Mouse (Mus musculus): ENCODE data around the gene Syne1. TPM values are rescaled to one million over a fixed set of nuclear protein-coding genes. Genes with fewer than 3 reads are reported as not detected.

Syne1 gene
- total and polyA plus RNA-seq, 3 experiments, result 5.3 to 6.8 TPM; not detected in 1

GRCm38 (mm10) chr10:4976557-4976956 lies 574.7 kb downstream of the Syne1 start:
- TF ChIP-seq UBTF (IDR thresholded peaks at IDR 0.05; ENCODE audit: borderline replicate concordance, insufficient read depth, low read depth, low read length) (no peak), KAT2A (conservative IDR thresholded peaks at IDR 0.05; ENCODE audit: low read depth, low read length) (no peak)
- Histone ChIP-seq H3K9ac (ENCODE audit: control insufficient read depth, low read depth, low read length, poor library complexity, severe bottlenecking) (no peak overlapping the region), H3K4me1 (ENCODE audit: control insufficient read depth in 1 of 2, insufficient read depth in 2 of 2, low read length in 2 of 2) (no peaks in the 10 kb centered on the region)

GRCm38 (mm10) chr10:4974246-4974645 lies 577.0 kb downstream of the Syne1 start:
- TF ChIP-seq USF2 (IDR thresholded peaks at IDR 0.05; ENCODE audit: borderline replicate concordance in 1 of 2, insufficient read depth in 1 of 2, low read depth in 1 of 2, low read length in 2 of 2) (no peak), POLR2AphosphoS5 (IDR thresholded peaks at IDR 0.05; ENCODE audit: borderline replicate concordance, low read depth, low read length) (no peak), GABPA (IDR thresholded peaks at IDR 0.05; ENCODE audit: low read depth, low read length) (no peak), CHD1 (IDR thresholded peaks at IDR 0.05; ENCODE audit: low read depth, low read length) (no peak), E2F4 (IDR thresholded peaks at IDR 0.05; ENCODE audit: borderline replicate concordance, low read depth, low read length) (no peak), NELFE (IDR thresholded peaks at IDR 0.05; ENCODE audit: low read depth, low read length) (no peak), KAT2A (conservative IDR thresholded peaks at IDR 0.05; ENCODE audit: low read depth, low read length) (no peak), RAD21 (IDR thresholded peaks at IDR 0.05; ENCODE audit: low read depth, low read length) (no peak), MYC (IDR thresholded peaks at IDR 0.05; ENCODE audit: low read depth, low read length) (no peak), GATA1 (IDR thresholded peaks at IDR 0.05; ENCODE audit: low read depth, low read length) (no peak), TAL1 (IDR thresholded peaks at IDR 0.05; ENCODE audit: low read length) (no peak), CTCF (IDR thresholded peaks at IDR 0.05 in 2 of 3, conservative IDR thresholded peaks at IDR 0.05 in 1 of 3; ENCODE audit: control insufficient read depth in 1 of 3, insufficient read depth in 1 of 3, low read depth in 2 of 3, low read length in 3 of 3, poor library complexity in 1 of 3, severe bottlenecking in 1 of 3) (no peak), POLR2A (IDR thresholded peaks at IDR 0.05; ENCODE audit: control insufficient read depth in 1 of 2, insufficient read depth in 1 of 2, low read depth in 1 of 2, low read length in 2 of 2, poor library complexity in 1 of 2) (no peak), NRF1 (IDR thresholded peaks at IDR 0.05; ENCODE audit: insufficient read depth, low read depth, low read length, poor library complexity, severe bottlenecking) (no peak), CHD2 (IDR thresholded peaks at IDR 0.05; ENCODE audit: low read length) (no peak)
- Histone ChIP-seq H3K27me3 (ENCODE audit: control insufficient read depth in 1 of 2, insufficient read depth in 2 of 2, low read length in 2 of 2) (no peaks in the 10 kb centered on the region), H3K27ac (ENCODE audit: control insufficient read depth, low read depth, low read length) (no peak overlapping the region), H3K4me3 (ENCODE audit: control insufficient read depth in 1 of 2, insufficient read depth in 1 of 2, low read depth in 2 of 2, low read length in 2 of 2) (no peak overlapping the region), H3K79me2 (ENCODE audit: control insufficient read depth, insufficient read depth, low read length, poor library complexity) (no peaks in the 10 kb centered on the region), H3K4me1 (ENCODE audit: control insufficient read depth in 1 of 2, insufficient read depth in 2 of 2, low read length in 2 of 2) (no peaks in the 10 kb centered on the region), H3K9me3 (replicated peaks; ENCODE audit: insufficient read depth, low read length) (no peaks in the 10 kb centered on the region), H3K9ac (ENCODE audit: control insufficient read depth, low read depth, low read length, poor library complexity, severe bottlenecking) (no peak overlapping the region), H3K36me3 (ENCODE audit: control insufficient read depth in 1 of 2, insufficient read depth in 2 of 2, low read length in 2 of 2) (no peaks in the 10 kb centered on the region)
- DNase-seq (ENCODE audit: low read depth, low spot score), result no peak

More at GRCm38 (mm10) chr10:4976557-4976956, 574.7 kb downstream of the Syne1 start:
- no peaks in the 10 kb centered on the region for H3K36me3 ChIP-seq (ENCODE audit: control insufficient read depth in 1 of 2, insufficient read depth in 2 of 2, low read length in 2 of 2)
- no peak for DNase-seq (ENCODE audit: low read depth, low spot score)
- no peaks in the 10 kb centered on the region for H3K27me3 ChIP-seq (ENCODE audit: control insufficient read depth in 1 of 2, insufficient read depth in 2 of 2, low read length in 2 of 2)
- no peak overlapping the region for H3K4me3 ChIP-seq (ENCODE audit: control insufficient read depth in 1 of 2, insufficient read depth in 1 of 2, low read depth in 2 of 2, low read length in 2 of 2)
- H3K79me2 ChIP-seq (ENCODE audit: control insufficient read depth, insufficient read depth, low read length, poor library complexity), result no peaks in the 10 kb centered on the region
- H3K9me3 ChIP-seq (replicated peaks; ENCODE audit: insufficient read depth, low read length), result no peaks in the 10 kb centered on the region
- H3K27ac ChIP-seq (ENCODE audit: control insufficient read depth, low read depth, low read length), result no peak overlapping the region

All from MEL (cell line).